Mouse (Mus musculus) layer of hippocampus, adult 8-10 months (tissue): ENCODE results near the gene Fam207a. TPM values are rescaled to one million over a fixed set of nuclear protein-coding genes. Genes with fewer than 3 reads are reported as not detected.

Experiments used
- DNase-seq, 2 experiments: peaks; one replicate each; pipeline ENCODE4 v3.0.0; 2022; ENCODE audit warnings: low spot score in 2 of 2
- total RNA-seq, 4 experiments: library from RNA; stranded (reverse); gene quantifications; 2 replicates each; pipeline ENCODE4 v1.2.4; 2022

Gene Fam207a
- total RNA-seq, 4 experiments from 2014 or later = 30.5 to 39.0 (median 31.9) TPM

GRCm38 (mm10) chr10:77531026-77532019 is 15.7 kb upstream of the Fam207a start:
- DNase-seq = no peak

GRCm38 (mm10) chr10:77530140-77530539 is 14.6 kb upstream of the Fam207a start, which contains the start of gene Itgb2:
Itgb2 (plus strand) TSS chr10:77530252.
- DNase-seq = no peak

- DNase-seq = no peak
Measured at GRCm38 (mm10) chr10:77528634-77529033, 13.0 kb upstream of the Fam207a start.

- DNase-seq = no peak
Measured at GRCm38 (mm10) chr10:77526488-77526887, 10.9 kb upstream of the Fam207a start.

- no peak for DNase-seq
Measured at GRCm38 (mm10) chr10:77523321-77523720, 7.7 kb upstream of the Fam207a start.

- DNase-seq = no peak
Measured at GRCm38 (mm10) chr10:77522746-77523145, 7.2 kb upstream of the Fam207a start.

- no peak for DNase-seq
Measured at GRCm38 (mm10) chr10:77522021-77522731, 6.6 kb upstream of the Fam207a start.

GRCm38 (mm10) chr10:77520497-77520896 is 4.9 kb upstream of the Fam207a start:
- no peak for DNase-seq

GRCm38 (mm10) chr10:77519191-77519590 is 3.6 kb upstream of the Fam207a start:
- no peak for DNase-seq

GRCm38 (mm10) chr10:77517801-77518200 is 2.2 kb upstream of the Fam207a start:
- no peak for DNase-seq

GRCm38 (mm10) chr10:77517066-77517620 is 1.6 kb upstream of the Fam207a start:
- peak in 1 of 2 experiments; percentile 47 for DNase-seq

- no peak for DNase-seq
Measured at GRCm38 (mm10) chr10:77516379-77516951, 880 bp upstream of the Fam207a start.

GRCm38 (mm10) chr10:77510225-77510982 is 5.2 kb downstream of the Fam207a start:
- DNase-seq = no peak

GRCm38 (mm10) chr10:77509403-77510187 is 6.0 kb downstream of the Fam207a start:
- DNase-seq = peak in 1 of 2 experiments; percentile 77

- no peak for DNase-seq
Measured at GRCm38 (mm10) chr10:77508744-77509143, 6.8 kb downstream of the Fam207a start.

- no peak for DNase-seq
Measured at GRCm38 (mm10) chr10:77507779-77508178, 7.8 kb downstream of the Fam207a start.

- no peak for DNase-seq
Measured at GRCm38 (mm10) chr10:77506961-77507577, 8.5 kb downstream of the Fam207a start.

GRCm38 (mm10) chr10:77506526-77506925 is 9.1 kb downstream of the Fam207a start:
- DNase-seq = no peak

- DNase-seq = no peak
Measured at GRCm38 (mm10) chr10:77504143-77504542, 11.4 kb downstream of the Fam207a start.
